ENCODE assay signal across 11 mouse cellular contexts in the genomic region with DNA sequence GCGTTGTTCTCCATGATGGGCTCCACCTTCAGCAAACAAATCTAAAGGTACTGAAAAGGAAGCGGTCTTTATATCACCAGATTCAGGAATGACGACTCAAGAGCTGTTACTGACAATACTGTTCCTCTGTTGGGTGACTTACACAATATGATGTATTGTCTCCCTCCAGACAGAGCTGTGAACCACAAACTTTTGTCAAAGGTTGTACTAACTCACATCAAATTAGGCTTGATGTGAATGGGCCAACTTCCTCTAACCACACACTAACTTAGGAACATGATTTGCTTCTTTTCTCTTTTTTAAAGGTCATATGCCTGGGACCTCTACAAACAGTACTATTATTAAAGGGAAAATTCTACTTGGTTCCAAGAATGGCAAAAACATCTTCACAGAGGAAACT.
"Had no signal": no experiment of that assay in that cellular context is flagged by ENCODE, and none has a peak within 500 bp of the region (broad histone marks: within the 10 kb centered on the region; RNA-seq: fewer than 3 reads in every experiment).

No protein-coding gene starts in this region.

- DNase-seq: kidney, adult 18-20 months; kidney, postnatal 36 days; layer of hippocampus, adult 9-11 months; layer of hippocampus, postnatal 36 days; lung, postnatal 36 days had no signal

- ATAC-seq: liver, embryonic 12.5 days; midbrain, embryonic 13.5 days had no signal

- H3K27ac ChIP-seq: kidney, postnatal 0 days; limb, embryonic 15.5 days; liver, embryonic 12.5 days; midbrain, embryonic 13.5 days; neural tube, embryonic 15.5 days had no signal

- H3K36me3 ChIP-seq: limb, embryonic 15.5 days; liver, embryonic 12.5 days; midbrain, embryonic 13.5 days; neural tube, embryonic 15.5 days had no signal

- H3K4me1 ChIP-seq: limb, embryonic 15.5 days; liver, embryonic 12.5 days; midbrain, embryonic 13.5 days; neural tube, embryonic 15.5 days had no signal

- H3K27me3 ChIP-seq: limb, embryonic 15.5 days; liver, embryonic 12.5 days; midbrain, embryonic 13.5 days; neural tube, embryonic 15.5 days had no signal

- H3K9ac ChIP-seq: limb, embryonic 15.5 days; liver, embryonic 12.5 days; midbrain, embryonic 13.5 days; neural tube, embryonic 15.5 days had no signal

- H3K4me2 ChIP-seq: limb, embryonic 15.5 days; liver, embryonic 12.5 days; midbrain, embryonic 13.5 days; neural tube, embryonic 15.5 days had no signal

- H3K9me3 ChIP-seq: limb, embryonic 15.5 days; liver, embryonic 12.5 days; midbrain, embryonic 13.5 days; neural tube, embryonic 15.5 days had no signal

- H3K4me3 ChIP-seq: limb, embryonic 15.5 days; liver, embryonic 12.5 days; midbrain, embryonic 13.5 days; myocyte; neural tube, embryonic 15.5 days had no signal
